Mouse (Mus musculus) kidney, embryonic 14.5 days (tissue): ENCODE data around the gene Scn10a. TPM values are rescaled to one million over a fixed set of nuclear protein-coding genes. Genes with fewer than 3 reads are reported as not detected.

Experiments used
- ATAC-seq: fragments of 200-750 bp; cut with Nextera tagmentation; 2 replicates; pipeline ENCODE4 v1.8.0; 2017; ENCODE audit warnings: moderate number of reproducible peaks, mild to moderate bottlenecking, moderate TSS enrichment, moderate library complexity; ENCODE audit not compliant: low FRiP score, low TSS enrichment
- H3K27ac ChIP-seq: fragments of 300-500 bp; sonication (generic); 2 replicates; pipeline ENCODE4 v1.5.1; 2014; ENCODE audit warnings: low read depth, mild to moderate bottlenecking, low read length, moderate library complexity, mixed read lengths
- H3K27me3 ChIP-seq: fragments of 300-500 bp; sonication (generic); 2 replicates; pipeline ENCODE4 v1.6.1; 2014; ENCODE audit warnings: mild to moderate bottlenecking, low read length; ENCODE audit not compliant: control insufficient read depth, insufficient read depth
- H3K36me3 ChIP-seq: fragments of 300-500 bp; sonication (generic); 2 replicates; pipeline ENCODE4 v1.6.1; 2014; ENCODE audit warnings: low read length, mixed read lengths; ENCODE audit not compliant: control insufficient read depth, insufficient read depth
- H3K4me1 ChIP-seq: fragments of 300-500 bp; sonication (generic); 2 replicates; pipeline ENCODE4 v1.6.1; 2014; ENCODE audit warnings: low read length, mixed read lengths; ENCODE audit not compliant: control insufficient read depth, insufficient read depth
- H3K4me2 ChIP-seq: fragments of 300-500 bp; sonication (generic); replicated peaks from 2 replicates; pipeline ENCODE4 v1.6.1; 2014; ENCODE audit warnings: low read depth, mild to moderate bottlenecking, low read length
- H3K4me3 ChIP-seq: fragments of 300-500 bp; sonication (generic); 2 replicates; pipeline ENCODE4 v1.5.1; 2014; ENCODE audit warnings: mild to moderate bottlenecking, low read length
- H3K9ac ChIP-seq: fragments of 300-500 bp; sonication (generic); 2 replicates; pipeline ENCODE4 v1.6.1; 2014; ENCODE audit warnings: low read depth, mild to moderate bottlenecking, low read length, moderate library complexity
- H3K9me3 ChIP-seq: fragments of 300-500 bp; sonication (generic); 2 replicates; pipeline ENCODE4 v1.6.1; 2016; ENCODE audit warnings: low read length; ENCODE audit not compliant: control insufficient read depth
- WGBS: fragments of 180-500 bp; shearing (Covaris S2); extraction: QIAGEN DNeasy Blood & Tissue Kit; methylation state at CpG from one replicate; pipeline ENCODE4 v1.1.7; 2014; 5-methylcytosine and 5-hydroxymethylcytosine counted together
- polyA plus RNA-seq: library from polyadenylated mRNA; unstranded; fragments of >200 nt; fragmentation: Nextera tagmentation; extraction: Ambion mirVana; gene quantifications from 2 replicates; pipeline ENCODE4 v1.2.1, GENCODE M21; 2014

Gene Scn10a
- not detected in 2 replicates for polyA plus RNA-seq

- 85% methylated on average over 11 of the region's 11 CpGs for WGBS
- no peaks in the 10 kb centered on the region for H3K4me1 ChIP-seq
- H3K36me3 ChIP-seq = no peaks in the 10 kb centered on the region
- H3K4me2 ChIP-seq = no peak within 1 kb of the TSS
- H3K9me3 ChIP-seq = no peaks in the 10 kb centered on the region
- H3K27me3 ChIP-seq = no peaks in the 10 kb centered on the region
- ATAC-seq = no peak
- H3K9ac ChIP-seq = no peak within 1 kb of the TSS
- H3K27ac ChIP-seq = no peak within 1 kb of the TSS
- H3K4me3 ChIP-seq = no peak within 1 kb of the TSS
Observed at GRCm38 (mm10) chr9:119719222-119719621, at the start of gene Scn10a. Gene Scn10a (minus strand): TSS chr9:119719322.

- Histone ChIP-seq H3K27me3 (no peaks in the 10 kb centered on the region), H3K27ac (no peak overlapping the region), H3K4me2 (no peak overlapping the region), H3K4me1 (no peaks in the 10 kb centered on the region), H3K9ac (no peak overlapping the region), H3K4me3 (no peak overlapping the region), H3K9me3 (no peaks in the 10 kb centered on the region), H3K36me3 (no peaks in the 10 kb centered on the region)
- 46% methylated on average over 7 of the region's 7 CpGs for WGBS
- ATAC-seq = no peak
Observed at GRCm38 (mm10) chr9:119768585-119768984, 49.5 kb upstream of the Scn10a start.

- H3K4me1 ChIP-seq = no peaks in the 10 kb centered on the region
- peaks cover 5% of the 10 kb centered on the region; the same call in 1 of the 2 replicates for H3K9me3 ChIP-seq
- no peaks in the 10 kb centered on the region for H3K27me3 ChIP-seq
- WGBS = 85% methylated on average over 3 of the region's 3 CpGs
- H3K27ac ChIP-seq = no peak overlapping the region
- H3K4me2 ChIP-seq = no peak overlapping the region
- no peaks in the 10 kb centered on the region for H3K36me3 ChIP-seq
- ATAC-seq = no peak
- H3K4me3 ChIP-seq = no peak overlapping the region
- no peak overlapping the region for H3K9ac ChIP-seq
Observed at GRCm38 (mm10) chr9:119760226-119760625, 41.1 kb upstream of the Scn10a start.

GRCm38 (mm10) chr9:119759457-119759856 is 40.3 kb upstream of the Scn10a start:
- no peaks in the 10 kb centered on the region for H3K36me3 ChIP-seq
- WGBS = 96% methylated on average over 1 of the region's 1 CpGs

GRCm38 (mm10) chr9:119751507-119751906 is 32.4 kb upstream of the Scn10a start:
- no peak overlapping the region for H3K4me3 ChIP-seq
- WGBS = 21% methylated on average over 5 of the region's 5 CpGs
- no peak overlapping the region for H3K27ac ChIP-seq
- H3K27me3 ChIP-seq = no peaks in the 10 kb centered on the region
- H3K4me2 ChIP-seq = no peak overlapping the region
- no peaks in the 10 kb centered on the region for H3K36me3 ChIP-seq
- H3K9ac ChIP-seq = no peak overlapping the region
- H3K9me3 ChIP-seq = peaks cover 3% of the 10 kb centered on the region; the same call in 1 of the 2 replicates
- H3K4me1 ChIP-seq = no peaks in the 10 kb centered on the region
- ATAC-seq = 0 out of 2 replicates have a peak, but pooled peaks have one; percentile 43

More at GRCm38 (mm10) chr9:119759457-119759856, 40.3 kb upstream of the Scn10a start:
- Histone ChIP-seq H3K4me1 (no peaks in the 10 kb centered on the region), H3K9me3 (peaks cover 5% of the 10 kb centered on the region; the same call in 1 of the 2 replicates), H3K4me2 (no peak overlapping the region), H3K9ac (no peak overlapping the region), H3K27ac (no peak overlapping the region), H3K27me3 (no peaks in the 10 kb centered on the region), H3K4me3 (no peak overlapping the region)
- ATAC-seq = no peak

GRCm38 (mm10) chr9:119749112-119749511 is 30.0 kb upstream of the Scn10a start:
- Histone ChIP-seq H3K27me3 (no peaks in the 10 kb centered on the region), H3K9me3 (peaks cover 3% of the 10 kb centered on the region; the same call in 1 of the 2 replicates), H3K36me3 (no peaks in the 10 kb centered on the region), H3K4me2 (no peak overlapping the region), H3K4me3 (no peak overlapping the region), H3K9ac (no peak overlapping the region), H3K27ac (no peak overlapping the region), H3K4me1 (no peaks in the 10 kb centered on the region)
- 64% methylated on average over 9 of the region's 9 CpGs for WGBS
- no peak for ATAC-seq

GRCm38 (mm10) chr9:119743900-119744299 is 24.8 kb upstream of the Scn10a start:
- Histone ChIP-seq H3K27me3 (no peaks in the 10 kb centered on the region), H3K9ac (no peak overlapping the region), H3K4me2 (no peak overlapping the region), H3K36me3 (no peaks in the 10 kb centered on the region), H3K9me3 (peaks cover 3% of the 10 kb centered on the region; the same call in 1 of the 2 replicates), H3K4me1 (no peaks in the 10 kb centered on the region), H3K27ac (no peak overlapping the region), H3K4me3 (no peak overlapping the region)
- 82% methylated on average over 4 of the region's 4 CpGs for WGBS
- no peak for ATAC-seq

GRCm38 (mm10) chr9:119743312-119743711 is 24.2 kb upstream of the Scn10a start:
- no peak overlapping the region for H3K4me3 ChIP-seq
- ATAC-seq = no peak

GRCm38 (mm10) chr9:119741101-119741786 is 22.1 kb upstream of the Scn10a start:
- H3K27ac ChIP-seq = no peak overlapping the region
- H3K36me3 ChIP-seq = no peaks in the 10 kb centered on the region
- no peaks in the 10 kb centered on the region for H3K4me1 ChIP-seq
- H3K4me2 ChIP-seq = no peak overlapping the region
- no peaks in the 10 kb centered on the region for H3K27me3 ChIP-seq
- H3K4me3 ChIP-seq = no peak overlapping the region
- 49% methylated on average over 5 of the region's 5 CpGs for WGBS
- no peaks in the 10 kb centered on the region for H3K9me3 ChIP-seq
- no peak for ATAC-seq
- no peak overlapping the region for H3K9ac ChIP-seq

More at GRCm38 (mm10) chr9:119743312-119743711, 24.2 kb upstream of the Scn10a start:
- H3K4me1 ChIP-seq = no peaks in the 10 kb centered on the region
- peaks cover 3% of the 10 kb centered on the region; the same call in 1 of the 2 replicates for H3K9me3 ChIP-seq
- no peak overlapping the region for H3K27ac ChIP-seq
- no peaks in the 10 kb centered on the region for H3K36me3 ChIP-seq
- H3K9ac ChIP-seq = no peak overlapping the region
- H3K27me3 ChIP-seq = no peaks in the 10 kb centered on the region
- no peak overlapping the region for H3K4me2 ChIP-seq
- WGBS = 83% methylated on average over 3 of the region's 3 CpGs
